Mouse (Mus musculus) adrenal gland, adult 8-10 months (tissue): ENCODE measurements at regions not wholly inside any gene's neighbourhood (a gene's known extent, or its start where the extent isn't known, plus 50 kb on each side); places are given as distances from the start of the nearest gene placed in this dataset.
A peak's percentile ranks its signal among the peaks of the same experiment; 100 is the strongest.
"Not testable (repeated sequence)": the region's sequence is repeated elsewhere in the genome, so short reads cannot be mapped to it uniquely, and the experiment has no call there.

ENCODE experiments used
- DNase-seq: peaks from one replicate; pipeline ENCODE4 v3.0.0; 2022

- DNase-seq: no peak
These were observed 129.4 kb downstream of the Zpld1 start for GRCm38 (mm10) chr16:55168433-55168832.

- DNase-seq: peak; percentile 24
These were observed 131.5 kb downstream of the Zpld1 start for GRCm38 (mm10) chr16:55166181-55166848.

DNA sequence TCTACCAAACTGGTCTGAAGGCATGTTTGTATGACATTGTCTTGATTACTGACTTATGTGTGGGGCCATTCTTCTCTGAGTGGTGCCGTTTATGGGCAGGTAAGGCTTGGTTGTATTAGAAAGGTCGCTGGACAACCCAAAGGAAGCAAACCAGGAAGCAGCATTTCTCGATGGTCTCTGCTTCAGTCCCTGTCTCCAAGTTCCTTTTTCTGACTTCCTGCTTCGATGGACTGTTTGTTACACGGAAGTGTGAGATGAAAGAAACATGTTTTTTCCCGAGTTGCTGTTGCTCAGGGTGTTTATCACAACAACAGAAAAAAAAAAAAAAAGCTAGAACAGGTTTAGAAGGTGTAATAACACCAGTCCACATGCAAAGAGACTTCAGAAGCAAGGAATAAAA lies 134.9 kb downstream of the Zpld1 start:
- DNase-seq: no peak

DNA sequence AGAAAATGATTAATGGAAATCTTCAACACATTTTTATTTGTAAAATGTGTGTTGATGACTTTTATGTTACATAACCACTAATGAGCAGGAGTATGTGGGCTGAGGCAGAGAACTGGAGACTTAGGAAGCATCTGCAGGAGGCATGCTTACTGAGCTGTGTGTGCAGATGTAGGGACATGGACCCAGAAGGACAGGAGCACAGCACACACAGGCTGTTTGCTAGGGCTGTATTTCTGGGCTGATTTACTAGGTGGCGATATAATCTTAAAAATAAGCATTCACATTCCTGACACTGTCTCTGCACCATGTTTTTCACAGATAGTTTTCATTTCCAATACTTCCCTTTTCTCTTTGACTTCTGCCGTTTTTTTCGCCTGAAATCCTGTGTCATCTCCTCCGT lies 146.1 kb downstream of the Zpld1 start:
- DNase-seq: no peak

DNA sequence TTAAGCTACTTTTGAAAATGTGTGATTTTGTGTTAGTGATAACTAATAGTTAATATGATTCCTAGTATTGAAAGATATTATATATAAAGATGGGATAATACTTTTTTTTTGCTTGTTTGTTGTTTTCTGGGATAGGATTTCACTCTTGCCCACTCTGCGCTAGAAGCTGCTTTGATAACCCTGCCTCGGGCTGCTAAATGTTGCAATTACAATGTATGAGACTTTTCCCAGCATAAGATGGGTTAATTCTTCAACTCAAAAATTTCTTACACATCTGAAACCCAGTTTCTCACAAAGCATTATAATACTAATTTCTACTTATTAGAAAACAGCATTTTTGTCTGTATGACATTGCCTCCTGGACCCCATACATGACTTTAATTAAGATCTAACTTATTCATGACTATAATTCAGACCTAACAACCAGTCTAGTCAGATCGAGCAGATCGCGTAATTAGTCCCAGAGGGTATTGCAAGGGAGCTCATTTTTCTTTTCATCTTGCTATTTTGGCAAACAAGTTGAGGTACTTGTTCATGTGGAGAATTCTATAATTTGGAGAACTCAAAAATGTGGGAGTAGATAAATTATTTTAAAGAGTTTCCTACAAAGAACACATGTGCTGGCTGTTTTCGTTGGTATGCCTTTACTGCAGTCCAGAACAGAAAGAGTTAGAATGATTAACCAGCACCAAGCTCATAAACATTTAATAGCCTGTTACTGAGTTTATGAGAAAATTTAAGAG lies 155.2 kb downstream of the Zpld1 start:
- DNase-seq: no peak

DNA sequence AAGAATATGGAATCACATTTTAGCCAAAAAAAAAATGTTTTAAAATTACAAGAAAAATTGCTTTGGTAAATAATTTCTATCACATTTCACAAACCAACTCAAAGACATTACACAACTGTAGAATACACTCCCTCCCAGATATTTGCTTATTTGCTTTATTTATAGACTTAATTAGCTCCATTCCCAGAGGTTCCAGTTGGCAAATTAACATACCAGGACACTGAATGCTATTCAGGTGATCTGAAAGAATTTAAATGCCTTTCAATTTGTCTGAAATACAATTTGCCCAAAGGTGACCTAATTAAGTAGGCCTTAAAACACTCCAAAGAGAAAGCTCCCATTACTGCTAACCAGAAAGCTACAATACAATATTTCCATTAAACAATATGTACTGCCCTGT lies 162.8 kb downstream of the Zpld1 start:
- DNase-seq: no peak

GRCm38 (mm10) chr16:55097651-55098050 lies 200.1 kb downstream of the Zpld1 start:
- no peak for DNase-seq

DNA sequence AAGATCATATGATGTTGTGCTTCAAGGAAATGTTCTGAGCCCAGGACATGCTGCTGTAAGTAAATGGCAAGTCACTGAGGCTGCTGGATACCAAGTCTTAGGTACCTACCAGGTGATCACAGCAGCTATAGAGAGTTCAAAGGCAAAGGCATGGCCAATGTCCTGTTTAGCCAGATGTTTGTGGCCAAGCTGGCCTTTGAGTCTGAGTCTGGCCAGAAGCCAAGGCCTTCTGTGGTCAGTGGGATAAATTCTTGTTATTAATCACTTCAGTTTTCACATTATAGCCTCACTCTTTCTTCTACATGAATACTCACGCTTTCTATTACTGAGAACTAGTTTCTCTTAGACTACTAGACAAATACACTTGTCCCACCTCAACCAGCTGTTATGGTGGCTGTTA lies 210.3 kb downstream of the Zpld1 start:
- DNase-seq: peak; percentile 18

DNA sequence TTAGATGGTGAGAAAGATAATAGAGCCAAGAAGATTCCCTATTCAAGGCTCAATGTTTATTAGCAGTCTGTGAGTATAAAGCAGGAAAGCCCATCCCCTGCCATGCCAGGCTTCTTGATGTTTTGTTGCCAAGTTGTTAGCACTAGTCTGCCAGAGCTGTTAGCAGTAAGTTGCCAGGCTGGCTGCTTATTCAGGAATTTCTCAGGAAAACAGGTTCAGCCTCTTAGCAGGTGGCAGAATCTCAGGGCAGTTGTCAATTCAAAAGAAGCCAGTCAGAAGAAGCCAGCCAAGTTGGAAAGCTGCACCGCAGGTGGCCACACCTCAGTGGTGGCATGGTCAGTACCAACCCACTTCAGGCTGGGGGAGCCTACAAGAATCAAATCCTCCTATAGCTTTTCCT lies 221.6 kb downstream of the Zpld1 start:
- no peak for DNase-seq

GRCm38 (mm10) chr16:55039777-55040176 lies 258.0 kb downstream of the Zpld1 start:
- DNase-seq: no peak

DNA sequence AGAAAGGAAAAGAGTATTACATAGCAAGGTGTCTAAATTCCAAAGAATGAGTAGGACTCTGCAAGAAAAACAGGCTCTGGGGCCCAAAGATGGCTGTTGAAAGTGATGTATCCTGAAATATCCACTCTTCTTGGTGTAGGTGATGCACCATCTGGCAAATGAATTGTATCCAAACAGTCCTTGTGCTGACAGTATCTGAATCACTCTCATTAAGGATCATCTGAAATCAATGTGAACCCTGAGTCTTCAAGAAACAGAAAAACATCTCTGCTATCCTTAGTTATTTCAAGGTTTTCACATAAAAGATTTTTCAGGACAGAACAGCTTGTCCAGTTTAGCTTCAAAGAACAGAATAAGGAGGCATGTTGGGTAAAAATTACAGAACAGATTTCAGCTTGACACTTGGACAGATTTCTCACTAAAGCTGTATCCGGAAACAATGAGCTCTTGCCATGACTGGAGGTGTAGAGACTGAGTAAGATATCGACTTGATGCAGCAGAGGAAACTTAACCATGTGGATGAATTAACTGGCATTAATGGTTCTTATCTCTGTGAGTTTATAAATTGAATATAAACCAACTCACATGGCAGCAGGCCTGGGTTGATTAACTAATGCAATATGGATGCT lies 296.0 kb downstream of the Zpld1 start:
- no peak for DNase-seq

- no peak for DNase-seq
These were observed 306.1 kb downstream of the Zpld1 start for GRCm38 (mm10) chr16:54991595-54992240.

DNA sequence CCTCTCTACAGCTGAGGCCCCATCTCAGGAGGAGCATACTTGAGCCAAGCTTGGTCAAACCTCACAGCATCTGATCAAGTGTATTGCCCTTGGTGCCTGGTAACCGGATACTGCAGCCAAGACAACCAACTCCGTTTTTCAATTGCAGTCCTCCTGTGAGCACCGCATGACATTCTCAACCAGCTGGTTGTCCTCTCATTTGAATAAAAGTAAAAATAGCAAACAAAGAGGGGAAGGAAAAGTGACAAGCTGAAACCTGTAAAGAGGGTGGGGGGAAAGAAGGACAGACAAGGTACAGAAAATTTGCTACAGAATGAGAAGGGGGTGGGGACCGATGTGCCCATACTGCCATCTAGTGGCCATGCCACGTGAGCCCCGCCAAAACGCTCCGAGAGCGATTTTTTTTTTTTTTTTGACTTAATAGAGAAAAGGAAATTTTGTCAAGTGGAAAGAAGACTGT lies 314.0 kb downstream of the Zpld1 start:
- DNase-seq: no peak

GRCm38 (mm10) chr16:54970356-54970755 lies 327.4 kb downstream of the Zpld1 start:
- no peak for DNase-seq

DNA sequence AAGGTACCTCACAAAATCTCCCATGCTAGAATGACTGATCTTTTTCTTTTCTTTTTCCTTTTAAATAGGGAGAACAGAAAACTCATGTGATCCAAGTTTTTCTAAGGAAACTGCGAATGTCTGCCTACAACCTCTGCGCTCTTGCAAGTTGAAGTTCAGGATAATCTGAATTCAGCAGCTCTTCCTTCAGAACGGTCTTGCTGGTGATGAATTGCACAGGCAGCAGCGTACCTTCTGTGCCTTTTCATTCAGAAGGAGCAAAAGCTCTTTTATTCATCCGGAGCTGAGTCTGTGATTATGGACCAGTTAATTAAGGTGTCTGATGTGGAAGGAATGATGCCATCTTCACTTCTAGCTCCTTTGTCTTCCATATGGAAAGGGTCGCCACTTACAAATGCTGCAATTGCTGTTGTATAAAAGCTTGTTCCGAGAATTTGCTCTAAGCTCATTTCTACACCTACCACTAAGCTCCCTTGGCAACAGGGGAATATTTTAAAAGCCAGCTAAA lies 353.9 kb downstream of the Zpld1 start:
- DNase-seq: no peak

GRCm38 (mm10) chr16:54928259-54928658 lies 369.5 kb downstream of the Zpld1 start:
- no peak for DNase-seq

DNA sequence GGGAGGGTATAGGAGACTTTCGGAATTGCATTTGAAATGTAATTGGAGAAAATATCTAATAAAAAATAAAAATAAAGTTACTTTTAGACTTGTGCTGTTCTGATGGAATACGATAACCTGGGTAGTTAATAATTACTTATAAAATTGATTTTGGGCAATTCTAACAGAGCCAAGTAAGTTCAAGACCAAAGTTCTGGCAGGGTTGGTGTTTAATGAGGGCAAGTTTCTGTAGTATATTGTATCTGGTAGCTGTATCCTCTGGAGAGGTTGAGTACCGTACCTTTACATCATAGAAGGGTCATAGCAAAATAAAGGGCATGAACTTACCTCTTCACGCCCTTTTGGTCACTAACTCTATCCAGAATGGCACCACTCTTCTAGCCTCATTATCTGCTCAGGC lies 394.9 kb downstream of the Zpld1 start:
- no peak for DNase-seq

- no peak for DNase-seq
These were observed 396.3 kb downstream of the Zpld1 start for GRCm38 (mm10) chr16:54901461-54901860.

- DNase-seq: no peak
These were observed 403.1 kb downstream of the Zpld1 start for GRCm38 (mm10) chr16:54894661-54895060.

DNA sequence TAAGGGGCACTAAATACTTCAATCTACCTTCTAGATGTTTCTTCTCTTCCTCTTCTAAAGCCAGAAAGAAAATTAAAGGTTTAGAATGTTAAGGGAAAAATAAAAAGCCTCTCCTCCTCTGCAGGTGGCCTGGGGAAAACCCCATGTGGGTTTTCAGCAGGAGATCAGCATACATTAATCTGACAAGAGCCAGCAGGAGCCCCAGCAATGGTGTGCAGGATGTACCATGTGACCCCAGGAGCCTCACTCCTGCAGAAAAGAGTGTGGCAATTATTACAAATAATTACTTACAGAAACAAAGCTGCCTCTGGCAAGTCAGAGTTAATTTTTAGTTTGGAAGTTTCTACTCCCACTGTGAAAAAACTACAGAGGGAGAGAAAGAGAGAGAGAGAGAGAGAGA lies 440.4 kb downstream of the Zpld1 start:
- no peak for DNase-seq

DNA sequence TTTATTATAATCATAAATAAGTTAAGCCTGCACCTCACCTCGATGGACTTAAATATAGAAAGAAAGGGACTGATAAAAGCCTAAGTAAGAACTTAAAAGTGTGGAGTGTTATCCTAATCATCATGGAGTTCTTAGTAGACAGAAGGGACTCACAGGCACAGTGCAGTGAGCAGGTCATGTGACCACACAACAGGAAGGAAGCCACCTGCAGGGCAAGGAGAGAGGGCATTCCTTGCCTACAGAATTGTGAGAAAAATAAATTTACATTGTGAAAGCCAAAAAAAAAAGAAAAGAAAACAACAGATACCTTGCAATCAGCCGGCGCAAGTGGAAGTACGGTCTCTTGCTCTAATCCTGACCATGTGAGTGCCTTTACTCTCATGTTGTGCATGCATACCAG lies 454.8 kb downstream of the Zpld1 start:
- not testable (repeated sequence) for DNase-seq
